Mouse (Mus musculus) erythroblast, embryonic 14.5 days (primary cell): ENCODE measurements around the gene Rasl12.

Experiments
- GATA1 ChIP-seq: IDR thresholded peaks from 2 replicates; pipeline ENCODE4 v1.6.1; 2012; ENCODE audit warnings: low read length, inconsistent platforms, mixed read lengths
- TAL1 ChIP-seq: IDR thresholded peaks from 3 replicates; pipeline ENCODE4 v1.6.1; 2012; ENCODE audit warnings: low read length, inconsistent platforms, mixed read lengths

DNA sequence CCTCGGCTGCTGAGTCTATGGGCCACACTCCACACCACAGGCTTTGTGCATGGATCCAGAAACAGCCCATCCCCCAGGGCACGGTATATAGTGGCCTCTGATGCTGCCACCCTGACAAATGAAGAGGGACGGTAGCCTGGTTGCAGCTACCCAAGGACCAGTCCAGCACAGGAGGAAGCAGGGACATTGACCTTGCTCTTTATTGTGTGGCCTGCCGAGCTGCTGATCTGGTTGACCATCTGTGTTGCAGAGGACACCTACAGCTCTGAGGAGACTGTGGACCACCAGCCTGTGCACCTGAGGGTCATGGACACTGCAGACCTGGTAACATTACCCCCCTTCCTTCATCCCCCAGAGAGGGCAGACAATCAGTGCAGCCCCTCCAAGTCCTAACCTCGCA lies 9.0 kb downstream of the Rasl12 start:
- TF ChIP-seq TAL1 = no peak
- no peak for TF ChIP-seq GATA1
